Mouse (Mus musculus) left cerebral cortex, adult 2 months (tissue): ENCODE data around the gene Snrpa1. TPM values are rescaled to one million over a fixed set of nuclear protein-coding genes. Genes with fewer than 3 reads are reported as not detected.

ENCODE experiments used
- DNase-seq, 2 experiments: peaks; one replicate each; pipeline ENCODE4 v3.0.0; 2021 to 2022; ENCODE audit warnings: low spot score in 2 of 2, mixed read lengths in 1 of 2; ENCODE audit errors: extremely low spot score in 1 of 2
- H3K27ac ChIP-seq: fragments of 200-600 bp; 2 replicates; pipeline ENCODE4 v1.8.1; 2022
- H3K4me3 ChIP-seq: fragments of 200-600 bp; 2 replicates; pipeline ENCODE4 v1.8.1; 2022
- CTCF ChIP-seq: fragments of 200-600 bp; IDR thresholded peaks from 2 replicates; pipeline ENCODE4 v1.8.1; 2022; ENCODE audit warnings: antibody characterized with exemption, mild to moderate bottlenecking, moderate library complexity
- intact Hi-C: fragments of 180-260 bp; cut with DNase I; formaldehyde crosslinking; loops from one replicate; pipeline ENCODE4 v1.15.1; 2025
- total RNA-seq, 2 experiments: library from RNA; stranded (reverse); gene quantifications; 2 replicates each; pipeline ENCODE4 v1.2.3; 2021

Snrpa1 gene
- total RNA-seq, 2 experiments from 2014 or later, result 36.8 to 37.0 TPM

DNA sequence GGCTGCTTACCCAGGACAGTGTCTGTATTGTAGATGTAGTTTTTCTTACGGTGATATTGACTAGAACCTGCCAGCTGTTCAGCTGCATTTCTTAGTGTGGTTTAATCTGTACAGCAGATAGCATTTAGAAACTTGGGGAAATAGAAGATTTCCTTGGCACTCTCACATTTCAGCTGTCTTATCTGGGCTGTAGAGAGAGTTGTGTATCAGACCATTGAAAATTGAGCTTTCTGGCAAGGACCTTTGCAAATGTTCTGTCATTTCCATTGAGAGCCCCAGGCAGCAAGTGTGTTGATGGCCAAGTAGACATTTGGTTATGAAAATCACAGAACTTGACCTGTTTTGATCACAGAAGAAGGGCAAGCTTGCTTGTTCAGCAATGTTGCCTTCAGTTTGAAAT lies 61.3 kb downstream of the Snrpa1 start:
- no peak for TF ChIP-seq CTCF
- intact Hi-C loops, result no loop called here
- DNase-seq, result no peak
- Histone ChIP-seq H3K27ac (no peak overlapping the region), H3K4me3 (no peak overlapping the region)

GRCm38 (mm10) chr7:66120702-66121396 lies 62.0 kb downstream of the Snrpa1 start:
- DNase-seq, result no peak
- intact Hi-C loops, result no loop called here
- no peak for TF ChIP-seq CTCF
- no peak overlapping the region for H3K27ac ChIP-seq
- no peak overlapping the region for H3K4me3 ChIP-seq

Other genes starting within 250 kb of the Snrpa1 start
- gene Pcsk6, start 197.3 kb upstream of the Snrpa1 start, total RNA-seq, result 1 to 10 TPM; 8.5 to 9.5 TPM
- gene Gm45213, start 15.4 kb upstream of the Snrpa1 start, total RNA-seq, result not detected
- 10 to 100 TPM; 46.5 to 47.5 TPM for gene Selenos, start 20.6 kb downstream of the Snrpa1 start, total RNA-seq
- gene Chsy1, start 50.5 kb downstream of the Snrpa1 start, total RNA-seq, result 10 to 100 TPM; 15.6 to 17.3 TPM